9 mouse cellular contexts compared by ENCODE assay signal in genomic region chr15:27642895-27643294, GRCm38 (mm10). TPM values are rescaled to one million over a fixed set of nuclear protein-coding genes. Genes with fewer than 3 reads are reported as not detected.
A peak's percentile ranks its signal among the peaks of the same experiment; 100 is the strongest.
DNase-seq lines count a peak whose midpoint lies in the region; ATAC-seq lines count a peak whose summit lies in the region.
"Had no signal": no experiment of that assay in that cellular context is flagged by ENCODE, and none has a peak within 500 bp of the region (broad histone marks: within the 10 kb centered on the region; RNA-seq: fewer than 3 reads in every experiment).

No protein-coding gene starts in this region.

- 89% methylated on average over 3 of the region's 3 CpGs for WGBS in embryonic facial prominence, embryonic 11.5 days
- 87% methylated on average over 3 of the region's 3 CpGs for WGBS in embryonic facial prominence, embryonic 10.5 days
- WGBS in midbrain, embryonic 11.5 days = 92% methylated on average over 3 of the region's 3 CpGs
- 93% methylated on average over 3 of the region's 3 CpGs for WGBS in midbrain, embryonic 16.5 days
- WGBS in forebrain, embryonic 16.5 days = 93% methylated on average over 3 of the region's 3 CpGs

- no peaks in the 10 kb centered on the region for H3K4me1 ChIP-seq in embryonic facial prominence, embryonic 11.5 days (ENCODE audit: control insufficient read depth, insufficient read depth, low read length)
- peaks cover 2% of the 10 kb centered on the region; the same call in 1 of the 2 replicates for H3K4me1 ChIP-seq in embryonic facial prominence, embryonic 10.5 days
- H3K4me1 ChIP-seq in midbrain, embryonic 11.5 days (ENCODE audit: control insufficient read depth, insufficient read depth, low read length) = no peaks in the 10 kb centered on the region
- no peaks in the 10 kb centered on the region for H3K4me1 ChIP-seq in midbrain, embryonic 16.5 days (ENCODE audit: control insufficient read depth, insufficient read depth, low read length)
- no peaks in the 10 kb centered on the region for H3K4me1 ChIP-seq in forebrain, embryonic 16.5 days (replicated peaks; ENCODE audit: control insufficient read depth, insufficient read depth, low read length)
- H3K4me1 ChIP-seq: hindbrain, embryonic 15.5 days had no signal

- H3K27me3 ChIP-seq in embryonic facial prominence, embryonic 11.5 days (ENCODE audit: control insufficient read depth, insufficient read depth, low read length) = no peaks in the 10 kb centered on the region
- H3K27me3 ChIP-seq in embryonic facial prominence, embryonic 10.5 days (replicated peaks; ENCODE audit: low read depth, poor library complexity, severe bottlenecking) = no peaks in the 10 kb centered on the region
- H3K27me3 ChIP-seq in midbrain, embryonic 11.5 days (ENCODE audit: control insufficient read depth, insufficient read depth, low read length) = no peaks in the 10 kb centered on the region
- no peaks in the 10 kb centered on the region for H3K27me3 ChIP-seq in midbrain, embryonic 16.5 days (ENCODE audit: control insufficient read depth, insufficient read depth, low read depth, low read length)
- no peaks in the 10 kb centered on the region for H3K27me3 ChIP-seq in forebrain, embryonic 16.5 days (replicated peaks; ENCODE audit: control insufficient read depth, insufficient read depth, low read length)
- H3K27me3 ChIP-seq: hindbrain, embryonic 15.5 days had no signal

- peak; percentile 26 for DNase-seq in embryonic facial prominence, embryonic 11.5 days (ENCODE audit: low spot score)
- no peak for DNase-seq in embryonic facial prominence, embryonic 10.5 days (ENCODE audit: low spot score)
- peak; percentile 83 for DNase-seq in midbrain, embryonic 11.5 days (ENCODE audit: low spot score, missing footprints)
- DNase-seq in adrenal gland, postnatal 14 days = peak; percentile 52
- peak; percentile 37 to 70 for DNase-seq in kidney, adult 8-10 months
- DNase-seq in naive thymus-derived CD4-positive, alpha-beta T cell, adult 2 months (ENCODE audit: low read depth) = peak; percentile 72

- no peak overlapping the region for H3K4me3 ChIP-seq in embryonic facial prominence, embryonic 11.5 days (ENCODE audit: low read depth, low read length)
- no peak overlapping the region for H3K4me3 ChIP-seq in embryonic facial prominence, embryonic 10.5 days
- no peak overlapping the region for H3K4me3 ChIP-seq in midbrain, embryonic 11.5 days (ENCODE audit: low read depth, low read length)
- H3K4me3 ChIP-seq in midbrain, embryonic 16.5 days (ENCODE audit: low read depth, low read length) = no peak overlapping the region
- H3K4me3 ChIP-seq in forebrain, embryonic 16.5 days (replicated peaks; ENCODE audit: low read length) = no peak overlapping the region
- H3K4me3 ChIP-seq: hindbrain, embryonic 15.5 days had no signal

- no peak overlapping the region for H3K9ac ChIP-seq in embryonic facial prominence, embryonic 11.5 days (replicated peaks; ENCODE audit: low read length)
- H3K9ac ChIP-seq in midbrain, embryonic 11.5 days (ENCODE audit: low read length) = no peak overlapping the region
- H3K9ac ChIP-seq in midbrain, embryonic 16.5 days (ENCODE audit: low read depth, low read length) = no peak overlapping the region
- no peak overlapping the region for H3K9ac ChIP-seq in forebrain, embryonic 16.5 days (replicated peaks; ENCODE audit: low read depth, low read length)
- H3K9ac ChIP-seq: hindbrain, embryonic 15.5 days had no signal

- no peak for ATAC-seq in embryonic facial prominence, embryonic 11.5 days (replicated peaks; ENCODE audit: insufficient number of reproducible peaks, low FRiP score, low TSS enrichment, low read depth)
- no peak for ATAC-seq in midbrain, embryonic 11.5 days (ENCODE audit: low FRiP score)
- ATAC-seq in midbrain, embryonic 16.5 days = no peak
- ATAC-seq in forebrain, embryonic 16.5 days = no peak

- no peak overlapping the region for H3K27ac ChIP-seq in embryonic facial prominence, embryonic 11.5 days (replicated peaks; ENCODE audit: low read depth, low read length)
- H3K27ac ChIP-seq in embryonic facial prominence, embryonic 10.5 days (replicated peaks) = no peak overlapping the region
- no peak overlapping the region for H3K27ac ChIP-seq in midbrain, embryonic 11.5 days (ENCODE audit: low read depth, low read length)
- H3K27ac ChIP-seq in midbrain, embryonic 16.5 days (ENCODE audit: low read length) = no peak overlapping the region
- H3K27ac ChIP-seq in forebrain, embryonic 16.5 days (ENCODE audit: low read length) = no peak overlapping the region
- H3K27ac ChIP-seq: hindbrain, embryonic 15.5 days had no signal

- H3K4me2 ChIP-seq in embryonic facial prominence, embryonic 11.5 days (ENCODE audit: low read depth, low read length) = no peak overlapping the region
- no peak overlapping the region for H3K4me2 ChIP-seq in midbrain, embryonic 11.5 days
- H3K4me2 ChIP-seq in midbrain, embryonic 16.5 days (ENCODE audit: low read length) = no peak overlapping the region
- H3K4me2 ChIP-seq in forebrain, embryonic 16.5 days (ENCODE audit: low read length) = no peak overlapping the region
- H3K4me2 ChIP-seq: hindbrain, embryonic 15.5 days had no signal

- H3K9me3 ChIP-seq in embryonic facial prominence, embryonic 11.5 days (replicated peaks; ENCODE audit: control insufficient read depth, low read length) = no peaks in the 10 kb centered on the region
- H3K9me3 ChIP-seq in embryonic facial prominence, embryonic 10.5 days = no peaks in the 10 kb centered on the region
- H3K9me3 ChIP-seq in midbrain, embryonic 11.5 days (ENCODE audit: control insufficient read depth, low read length) = no peaks in the 10 kb centered on the region
- H3K9me3 ChIP-seq in midbrain, embryonic 16.5 days (replicated peaks; ENCODE audit: control insufficient read depth, low read length, poor library complexity, severe bottlenecking) = no peaks in the 10 kb centered on the region; the same call in 1 of the 2 replicates
- no peaks in the 10 kb centered on the region for H3K9me3 ChIP-seq in forebrain, embryonic 16.5 days (ENCODE audit: control insufficient read depth, low read length)
- H3K9me3 ChIP-seq: hindbrain, embryonic 15.5 days had no signal

- no peaks in the 10 kb centered on the region for H3K36me3 ChIP-seq in embryonic facial prominence, embryonic 11.5 days (replicated peaks; ENCODE audit: control insufficient read depth, insufficient read depth, low read depth, low read length)
- H3K36me3 ChIP-seq in embryonic facial prominence, embryonic 10.5 days (replicated peaks) = no peaks in the 10 kb centered on the region
- H3K36me3 ChIP-seq in midbrain, embryonic 11.5 days (ENCODE audit: control insufficient read depth, insufficient read depth, low read length) = no peaks in the 10 kb centered on the region
- no peaks in the 10 kb centered on the region for H3K36me3 ChIP-seq in midbrain, embryonic 16.5 days (ENCODE audit: control insufficient read depth, insufficient read depth, low read length)
- H3K36me3 ChIP-seq in forebrain, embryonic 16.5 days (ENCODE audit: control insufficient read depth, insufficient read depth) = no peaks in the 10 kb centered on the region
- H3K36me3 ChIP-seq: hindbrain, embryonic 15.5 days had no signal

RNA-seq across cellular contexts. Expression of gene Otulin, which starts 12.4 kb away (rescaled TPM):
- 38.0 and 41.1 TPM in 2 replicates for polyA plus RNA-seq in embryonic facial prominence, embryonic 11.5 days (2014; fragmentation: Nextera tagmentation; extraction: Ambion mirVana)
- polyA plus RNA-seq in embryonic facial prominence, embryonic 10.5 days (2016; fragmentation: Nextera tagmentation; extraction: Ambion mirVana) = 26.4 and 27.7 TPM in 2 replicates
- polyA plus RNA-seq in midbrain, embryonic 11.5 days (2014; fragmentation: Nextera tagmentation; extraction: Ambion mirVana) = 33.3 and 34.0 TPM in 2 replicates
- 20.7 and 21.6 TPM in 2 replicates for polyA plus RNA-seq in midbrain, embryonic 16.5 days (2015; fragmentation: Nextera tagmentation; extraction: Ambion mirVana)
- total RNA-seq in adrenal gland, postnatal 14 days (2021) = 37.1 and 43.6 TPM in 2 replicates
- polyA plus RNA-seq in forebrain, embryonic 16.5 days (2015; fragmentation: Nextera tagmentation; extraction: Ambion mirVana) = 27.9 and 28.0 TPM in 2 replicates

RNA-seq across cellular contexts. Expression of gene Otulinl, which starts 38.5 kb away (rescaled TPM):
- polyA plus RNA-seq in embryonic facial prominence, embryonic 11.5 days (2014; fragmentation: Nextera tagmentation; extraction: Ambion mirVana) = 14.9 and 15.5 TPM in 2 replicates
- polyA plus RNA-seq in embryonic facial prominence, embryonic 10.5 days (2016; fragmentation: Nextera tagmentation; extraction: Ambion mirVana) = 6.8 and 7.9 TPM in 2 replicates
- 6.1 and 7.5 TPM in 2 replicates for polyA plus RNA-seq in midbrain, embryonic 11.5 days (2014; fragmentation: Nextera tagmentation; extraction: Ambion mirVana)
- 12.3 and 14.6 TPM in 2 replicates for polyA plus RNA-seq in midbrain, embryonic 16.5 days (2015; fragmentation: Nextera tagmentation; extraction: Ambion mirVana)
- total RNA-seq in adrenal gland, postnatal 14 days (2021) = 5.5 and 14.0 TPM in 2 replicates
- 13.6 and 15.3 TPM in 2 replicates for polyA plus RNA-seq in forebrain, embryonic 16.5 days (2015; fragmentation: Nextera tagmentation; extraction: Ambion mirVana)
